Mouse (Mus musculus): ENCODE data around the gene Gab1. TPM values are rescaled to one million over a fixed set of nuclear protein-coding genes. Genes with fewer than 3 reads are reported as not detected.

Gab1 gene
- polyA plus RNA-seq, 1 experiment from 2014 or later, result 3.8 TPM

GRCm38 (mm10) chr8:80851648-80852047 is 28.7 kb downstream of the Gab1 start:
- DNase-seq, result no peak
- Histone ChIP-seq H3K36me3 (replicated peaks; ENCODE audit: insufficient read depth, low read length) (no peaks in the 10 kb centered on the region), H3K4me1 (ENCODE audit: insufficient read depth) (peaks cover 17% of the 10 kb centered on the region), H3K9me3 (ENCODE audit: low read length) (no peaks in the 10 kb centered on the region), H3K4me2 (ENCODE audit: low read depth, low read length) (no peak overlapping the region), H3K4me3 (ENCODE audit: low read depth, low read length) (no peak overlapping the region), H3K27ac (ENCODE audit: low read depth) (no peak overlapping the region), H3K27me3 (ENCODE audit: insufficient read depth, low read length) (no peaks in the 10 kb centered on the region), H3K9ac (replicated peaks) (no peak overlapping the region)
- WGBS (ENCODE audit: insufficient replicate concordance), result 41% methylated on average over 6 of the region's 6 CpGs
- TF ChIP-seq CTCF (IDR thresholded peaks at IDR 0.05; ENCODE audit: low read depth), result no peak
- ATAC-seq, result no peak

- WGBS (ENCODE audit: insufficient replicate concordance), result 87% methylated on average over 4 of the region's 4 CpGs
These were observed 30.3 kb downstream of the Gab1 start for GRCm38 (mm10) chr8:80850013-80850412.

GRCm38 (mm10) chr8:80848631-80849030 is 31.7 kb downstream of the Gab1 start:
- H3K9me3 ChIP-seq (ENCODE audit: low read length), result no peaks in the 10 kb centered on the region
- H3K4me1 ChIP-seq (ENCODE audit: insufficient read depth), result peaks cover 16% of the 10 kb centered on the region
- H3K27ac ChIP-seq (ENCODE audit: low read depth), result peak overlapping the region; percentile 39; the same call in 1 of the 2 replicates
- no peak for DNase-seq
- TF ChIP-seq EP300 (IDR thresholded peaks at IDR 0.05; ENCODE audit: low read depth), result no peak
- H3K36me3 ChIP-seq (replicated peaks; ENCODE audit: insufficient read depth, low read length), result no peaks in the 10 kb centered on the region
- WGBS (ENCODE audit: insufficient replicate concordance), result 66% methylated on average over 11 of the region's 11 CpGs
- H3K9ac ChIP-seq (replicated peaks), result no peak overlapping the region
- H3K4me2 ChIP-seq (ENCODE audit: low read depth, low read length), result no peak overlapping the region
- no peaks in the 10 kb centered on the region for H3K27me3 ChIP-seq (ENCODE audit: insufficient read depth, low read length)
- ATAC-seq, result peak; percentile 62
- no peak overlapping the region for H3K4me3 ChIP-seq (ENCODE audit: low read depth, low read length)

More at GRCm38 (mm10) chr8:80850013-80850412, 30.3 kb downstream of the Gab1 start:
- no peak overlapping the region for H3K4me3 ChIP-seq (ENCODE audit: low read depth, low read length)
- H3K4me2 ChIP-seq (ENCODE audit: low read depth, low read length), result no peak overlapping the region
- no peak overlapping the region for H3K9ac ChIP-seq (replicated peaks)
- DNase-seq (no peak), ATAC-seq (no peak)
- H3K4me1 ChIP-seq (ENCODE audit: insufficient read depth), result peaks cover 16% of the 10 kb centered on the region
- no peaks in the 10 kb centered on the region for H3K27me3 ChIP-seq (ENCODE audit: insufficient read depth, low read length)
- no peak overlapping the region for H3K27ac ChIP-seq (ENCODE audit: low read depth)
- H3K36me3 ChIP-seq (replicated peaks; ENCODE audit: insufficient read depth, low read length), result no peaks in the 10 kb centered on the region
- TF ChIP-seq CTCF (IDR thresholded peaks at IDR 0.05; ENCODE audit: low read depth) (no peak), EP300 (IDR thresholded peaks at IDR 0.05; ENCODE audit: low read depth) (no peak)
- no peaks in the 10 kb centered on the region for H3K9me3 ChIP-seq (ENCODE audit: low read length)

DNA sequence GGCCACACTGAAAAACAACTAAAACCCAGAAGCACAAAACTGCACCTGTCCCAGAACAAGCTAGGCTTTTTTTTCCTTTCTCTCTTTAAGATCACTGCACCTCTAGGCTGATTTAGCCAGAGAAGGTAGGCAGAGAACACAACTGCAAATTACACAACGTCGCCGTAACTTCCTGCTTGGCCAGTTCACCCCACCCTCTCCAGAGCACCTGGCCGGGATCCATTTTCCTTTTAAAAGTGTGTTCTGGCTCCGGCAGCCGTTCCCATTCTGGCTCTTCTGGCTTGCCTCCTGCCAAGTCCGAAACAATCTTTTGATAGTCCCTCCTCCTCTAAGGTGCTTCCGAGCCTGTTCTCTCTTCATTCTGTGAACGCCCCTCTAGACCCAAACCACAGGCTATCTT is 32.4 kb downstream of the Gab1 start:
- Histone ChIP-seq H3K27me3 (ENCODE audit: insufficient read depth, low read length) (no peaks in the 10 kb centered on the region), H3K9me3 (ENCODE audit: low read length) (no peaks in the 10 kb centered on the region), H3K4me1 (ENCODE audit: insufficient read depth) (peaks cover 10% of the 10 kb centered on the region), H3K4me2 (ENCODE audit: low read depth, low read length) (peak overlapping the region; percentile 32; the same call in 1 of the 2 replicates), H3K36me3 (replicated peaks; ENCODE audit: insufficient read depth, low read length) (no peaks in the 10 kb centered on the region), H3K27ac (ENCODE audit: low read depth) (peak overlapping the region; percentile 39; the same call in 1 of the 2 replicates), H3K9ac (replicated peaks) (0 out of 2 replicates have a peak overlapping the region, but pooled peaks have one; percentile 7), H3K4me3 (ENCODE audit: low read depth, low read length) (no peak overlapping the region)
- ATAC-seq, result peak; percentile 59
- WGBS (ENCODE audit: insufficient replicate concordance), result 64% methylated on average over 9 of the region's 9 CpGs
- TF ChIP-seq CTCF (IDR thresholded peaks at IDR 0.05; ENCODE audit: low read depth), result no peak
- TF ChIP-seq EP300 (IDR thresholded peaks at IDR 0.05; ENCODE audit: low read depth), result no peak
- DNase-seq, result no peak

- TF ChIP-seq EP300 (IDR thresholded peaks at IDR 0.05; ENCODE audit: low read depth) (no peak), CTCF (IDR thresholded peaks at IDR 0.05; ENCODE audit: low read depth) (no peak)
- no peak for DNase-seq
- Histone ChIP-seq H3K4me1 (ENCODE audit: insufficient read depth) (peaks cover 9% of the 10 kb centered on the region; the same call in 1 of the 2 replicates), H3K36me3 (replicated peaks; ENCODE audit: insufficient read depth, low read length) (no peaks in the 10 kb centered on the region), H3K9me3 (ENCODE audit: low read length) (no peaks in the 10 kb centered on the region), H3K27ac (ENCODE audit: low read depth) (no peak overlapping the region), H3K27me3 (ENCODE audit: insufficient read depth, low read length) (no peaks in the 10 kb centered on the region), H3K9ac (replicated peaks) (no peak overlapping the region), H3K4me2 (ENCODE audit: low read depth, low read length) (no peak overlapping the region), H3K4me3 (ENCODE audit: low read depth, low read length) (no peak overlapping the region)
- WGBS (ENCODE audit: insufficient replicate concordance), result 88% methylated on average over 13 of the region's 13 CpGs
- no peak for ATAC-seq
These were observed 35.0 kb downstream of the Gab1 start for GRCm38 (mm10) chr8:80845284-80845683.

DNA sequence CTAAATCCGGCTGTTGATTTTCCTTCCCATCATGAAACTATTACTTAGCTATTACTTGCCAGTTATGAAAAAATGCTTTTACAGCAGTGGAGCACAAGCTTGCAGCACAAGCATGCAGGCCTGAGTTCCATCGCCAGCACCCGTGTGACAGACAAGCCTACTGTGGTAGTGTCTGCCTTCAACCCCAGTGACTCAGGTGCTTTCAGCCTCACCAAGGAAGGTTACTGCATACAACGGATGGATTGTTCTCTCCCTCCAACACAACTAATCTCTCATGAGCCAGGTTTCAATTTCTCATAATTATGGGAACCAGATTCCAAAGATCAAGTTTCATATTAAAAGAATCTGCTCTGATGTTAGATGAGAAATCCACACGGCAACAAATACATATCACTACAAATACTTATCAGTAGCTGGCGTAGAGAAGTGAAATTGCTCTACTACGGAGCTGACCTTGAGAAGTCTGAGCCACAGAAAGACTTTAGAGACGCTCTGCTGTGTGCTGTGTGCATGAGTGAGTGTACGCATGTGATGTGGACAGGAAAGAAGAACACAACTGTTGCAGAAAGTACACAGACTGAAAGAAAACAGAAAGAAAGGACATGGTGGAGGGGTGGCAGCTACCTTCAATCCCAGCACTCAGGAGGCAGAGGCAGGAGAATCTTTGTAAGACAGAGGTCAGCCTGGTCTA is 36.4 kb downstream of the Gab1 start:
- ATAC-seq (no peak), DNase-seq (no peak)
- Histone ChIP-seq H3K27me3 (ENCODE audit: insufficient read depth, low read length) (no peaks in the 10 kb centered on the region), H3K36me3 (replicated peaks; ENCODE audit: insufficient read depth, low read length) (no peaks in the 10 kb centered on the region), H3K4me3 (ENCODE audit: low read depth, low read length) (no peak overlapping the region), H3K9me3 (ENCODE audit: low read length) (no peaks in the 10 kb centered on the region), H3K27ac (ENCODE audit: low read depth) (no peak overlapping the region), H3K9ac (replicated peaks) (no peak overlapping the region), H3K4me1 (ENCODE audit: insufficient read depth) (peaks cover 9% of the 10 kb centered on the region; the same call in 1 of the 2 replicates), H3K4me2 (ENCODE audit: low read depth, low read length) (no peak overlapping the region)
- no peak for TF ChIP-seq EP300 (IDR thresholded peaks at IDR 0.05; ENCODE audit: low read depth)
- TF ChIP-seq CTCF (IDR thresholded peaks at IDR 0.05; ENCODE audit: low read depth), result no peak
- 71% methylated on average over 9 of the region's 9 CpGs for WGBS (ENCODE audit: insufficient replicate concordance)

Data from liver, postnatal 0 days (tissue).